13 mouse cellular contexts compared by ENCODE assay signal in the genomic region with DNA sequence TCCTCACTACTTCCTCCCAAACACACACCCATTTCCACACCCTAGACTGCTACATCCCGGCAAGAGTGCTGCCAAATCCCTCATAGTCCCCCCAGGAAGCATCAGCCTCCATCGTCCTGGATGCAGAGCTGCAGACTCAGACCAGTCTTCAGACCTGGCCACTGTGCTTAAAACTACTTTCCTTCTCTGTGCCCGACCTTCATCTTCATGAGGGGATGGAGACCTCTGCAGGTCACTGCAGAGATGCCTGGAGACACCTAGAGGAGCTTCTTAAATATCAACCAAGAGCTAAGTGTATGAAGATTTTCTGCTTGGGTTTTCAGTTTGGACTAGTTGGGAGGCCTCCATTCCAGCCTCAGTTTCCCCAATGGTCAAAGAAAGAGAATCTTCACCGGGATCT. TPM values are rescaled to one million over a fixed set of nuclear protein-coding genes. Genes with fewer than 3 reads are reported as not detected.
A peak's percentile ranks its signal among the peaks of the same experiment; 100 is the strongest.
DNase-seq lines count a peak whose midpoint lies in the region; ATAC-seq and TF ChIP-seq lines count a peak whose summit lies in the region.
"Had no signal": no experiment of that assay in that cellular context is flagged by ENCODE, and none has a peak within 500 bp of the region (broad histone marks: within the 10 kb centered on the region; RNA-seq: fewer than 3 reads in every experiment).

No protein-coding gene starts in this region.

- peak; percentile 72 for TF ChIP-seq CTCF in intestine, postnatal 0 days (IDR thresholded peaks at IDR 0.05; ENCODE audit: low read depth)
- TF ChIP-seq CTCF in C2C12 (IDR thresholded peaks at IDR 0.05; ENCODE audit: control insufficient read depth, insufficient read depth, insufficient read length) (peak; percentile 9), Patski (IDR thresholded peaks at IDR 0.05) (peak; percentile 91)

- in situ Hi-C loops in Patski (cut with MboI; ENCODE audit: low pct_unique_long_range_greater_than_20kb) = loop anchor here (5.0 to 25.0 kb wide), 4 partner anchors 37 to 517 kb away; no protein-coding TSS in a partner anchor

- H3ac ChIP-seq in C2C12 (ENCODE audit: control insufficient read depth, insufficient read length, low read depth) = no peak overlapping the region

- no peaks in the 10 kb centered on the region for H3K9me3 ChIP-seq in intestine, postnatal 0 days (ENCODE audit: control insufficient read depth)
- no peaks in the 10 kb centered on the region for H3K9me3 ChIP-seq in intestine, embryonic 15.5 days
- H3K9me3 ChIP-seq: midbrain, embryonic 12.5 days had no signal

- H3K4me1 ChIP-seq in intestine, postnatal 0 days (replicated peaks; ENCODE audit: control insufficient read depth, insufficient read depth, low read length) = no peaks in the 10 kb centered on the region
- H3K4me1 ChIP-seq in intestine, embryonic 15.5 days (replicated peaks) = no peaks in the 10 kb centered on the region

- no peak overlapping the region for H3K9ac ChIP-seq in intestine, postnatal 0 days (ENCODE audit: low read depth, low read length)
- H3K9ac ChIP-seq in intestine, embryonic 15.5 days = no peak overlapping the region
- H3K9ac ChIP-seq: midbrain, embryonic 12.5 days had no signal

- peak; percentile 13 for DNase-seq in Patski (ENCODE audit: low read depth, low spot score)
- peak; percentile 36 for DNase-seq in lung, postnatal 25 days (ENCODE audit: low spot score)
- no peak for DNase-seq in gastrocnemius, postnatal 14 days
- no peak for DNase-seq in urinary bladder, postnatal 4 days (ENCODE audit: low spot score in 2 of 2)
- DNase-seq: gastrocnemius, postnatal 36 days had no signal

- H3K27me3 ChIP-seq in intestine, postnatal 0 days (replicated peaks; ENCODE audit: control insufficient read depth, insufficient read depth, low read length) = no peaks in the 10 kb centered on the region
- no peaks in the 10 kb centered on the region for H3K27me3 ChIP-seq in intestine, embryonic 15.5 days (replicated peaks)
- H3K27me3 ChIP-seq in C2C12 (ENCODE audit: control insufficient read depth, insufficient read depth, insufficient read length) (no peaks in the 10 kb centered on the region), Patski (no peaks in the 10 kb centered on the region)

- intact Hi-C loops in gastrocnemius, postnatal 14 days (cut with DNase I; ENCODE audit: low total_unique reads) = loop anchor here (2.0 to 10.0 kb wide), 2 partner anchors 159 to 251 kb away; no protein-coding TSS in a partner anchor

- no peaks in the 10 kb centered on the region for H3K79me2 ChIP-seq in C2C12 (ENCODE audit: control insufficient read depth, insufficient read depth)

- no peak for ATAC-seq in intestine, postnatal 0 days
- ATAC-seq in intestine, embryonic 15.5 days = no peak
- peak; percentile 34 for ATAC-seq in Patski
- ATAC-seq in megakaryocyte, adult 5-6 weeks (ENCODE audit: poor library complexity, severe bottlenecking) = no peak

- H3K4me3 ChIP-seq in intestine, postnatal 0 days (ENCODE audit: low read depth, low read length) = no peak overlapping the region
- no peak overlapping the region for H3K4me3 ChIP-seq in intestine, embryonic 15.5 days (replicated peaks)
- H3K4me3 ChIP-seq in C2C12 (ENCODE audit: insufficient read depth, poor library complexity, severe bottlenecking) = no peak overlapping the region
- H3K4me3 ChIP-seq: midbrain, embryonic 12.5 days had no signal

- H3K79me3 ChIP-seq in C2C12 (ENCODE audit: low read depth) = no peaks in the 10 kb centered on the region

- H3K27ac ChIP-seq in intestine, postnatal 0 days (ENCODE audit: low read depth, low read length) = no peak overlapping the region
- no peak overlapping the region for H3K27ac ChIP-seq in intestine, embryonic 15.5 days
- H3K27ac ChIP-seq: midbrain, embryonic 12.5 days had no signal

- CTCF ChIA-PET in Patski (lab: Charles Lee) = interaction anchor here (0.7 to 8.3 kb wide), 15 partner anchors 9 to 254 kb away, joined by 3 to 157 read pairs (median 5); no protein-coding TSS in a partner anchor

- POLR2A ChIA-PET in Patski (lab: Charles Lee) = interaction anchor here (1.4 kb wide), 1 partner anchor 17 kb away, joined by 3 read pairs; no protein-coding TSS in a partner anchor

- no peaks in the 10 kb centered on the region for H3K36me3 ChIP-seq in intestine, postnatal 0 days (ENCODE audit: control insufficient read depth, insufficient read depth)
- no peaks in the 10 kb centered on the region for H3K36me3 ChIP-seq in intestine, embryonic 15.5 days
- H3K36me3 ChIP-seq in C2C12 (ENCODE audit: control insufficient read depth, insufficient read depth) = no peaks in the 10 kb centered on the region
- H3K36me3 ChIP-seq: midbrain, embryonic 12.5 days had no signal

- H3K4me2 ChIP-seq in intestine, postnatal 0 days (replicated peaks; ENCODE audit: low read depth) = no peak overlapping the region
- H3K4me2 ChIP-seq in intestine, embryonic 15.5 days (replicated peaks) = no peak overlapping the region
- H3K4me2 ChIP-seq: midbrain, embryonic 12.5 days had no signal

- WGBS in intestine, postnatal 0 days = 27% methylated on average over 4 of the region's 4 CpGs
- 38% methylated on average over 4 of the region's 4 CpGs for WGBS in intestine, embryonic 15.5 days

TF ChIP-seq in C2C12, 6 proteins besides CTCF, POLR2A, EP300 and RAD21:
- TF ChIP-seq USF1 (IDR thresholded peaks at IDR 0.05; ENCODE audit: low read depth) (no peak), FOSL1 (IDR thresholded peaks at IDR 0.05; ENCODE audit: insufficient read depth, low read length, poor library complexity, severe bottlenecking) (no peak), MYOG (IDR thresholded peaks at IDR 0.05; ENCODE audit: control insufficient read depth, extremely low read depth, insufficient read length) (no peak), MYOD1 (IDR thresholded peaks at IDR 0.05; ENCODE audit: control insufficient read depth, insufficient read length, low read depth) (no peak), MAX (IDR thresholded peaks at IDR 0.05) (no peak), CEBPB (IDR thresholded peaks at IDR 0.05; ENCODE audit: low read depth) (no peak)

RNA-seq across cellular contexts. Expression of a gene that starts 4.6 kb away (rescaled TPM):
- polyA plus RNA-seq in intestine, postnatal 0 days (2015; fragmentation: Nextera tagmentation; extraction: Ambion mirVana) = 0.71 and 1.3 TPM in 2 replicates
- 0.36 and 0.57 TPM in 2 replicates for polyA plus RNA-seq in intestine, embryonic 15.5 days (2015; fragmentation: Nextera tagmentation; extraction: Ambion mirVana)
- not detected for polyA plus RNA-seq in C2C12 (2012; fragmentation: generic; extraction: Trizol)
- 0.17 TPM for polyA plus RNA-seq in Patski (2021)
- total RNA-seq in megakaryocyte, adult 5-6 weeks (2015) = not detected in 2 replicates
- not detected in 2 replicates for total RNA-seq in megakaryocyte, adult 5-6 weeks (2017)
- total RNA-seq in gastrocnemius, postnatal 14 days (2021) = not detected
- total RNA-seq: adrenal gland, postnatal 4 days; gastrocnemius, postnatal 36 days; layer of hippocampus, postnatal 14 days had no signal
- polyA plus RNA-seq: midbrain, embryonic 12.5 days; stomach, embryonic 14.5 days had no signal

RNA-seq across cellular contexts. Expression of a gene that starts 13.0 kb away (rescaled TPM):
- not detected in 2 replicates for polyA plus RNA-seq in intestine, postnatal 0 days (2015; fragmentation: Nextera tagmentation; extraction: Ambion mirVana)
- polyA plus RNA-seq in intestine, embryonic 15.5 days (2015; fragmentation: Nextera tagmentation; extraction: Ambion mirVana) = not detected in 2 replicates
- polyA plus RNA-seq in C2C12 (2012; fragmentation: generic; extraction: Trizol) (not detected), Patski (2021) (not detected)
- total RNA-seq in megakaryocyte, adult 5-6 weeks (2015) = not detected in 2 replicates
- not detected in 2 replicates for total RNA-seq in megakaryocyte, adult 5-6 weeks (2017)
- total RNA-seq in gastrocnemius, postnatal 14 days (2021) = not detected
- total RNA-seq: adrenal gland, postnatal 4 days; gastrocnemius, postnatal 36 days; layer of hippocampus, postnatal 14 days had no signal
- polyA plus RNA-seq: midbrain, embryonic 12.5 days; stomach, embryonic 14.5 days had no signal

RNA-seq across cellular contexts. Expression of a gene that starts 49.5 kb away (rescaled TPM):
- 1.2 and 1.3 TPM in 2 replicates for polyA plus RNA-seq in intestine, postnatal 0 days (2015; fragmentation: Nextera tagmentation; extraction: Ambion mirVana)
- polyA plus RNA-seq in intestine, embryonic 15.5 days (2015; fragmentation: Nextera tagmentation; extraction: Ambion mirVana) = 1.7 and 2.6 TPM in 2 replicates
- 0.14 TPM for polyA plus RNA-seq in C2C12 (2012; fragmentation: generic; extraction: Trizol)
- 0.42 TPM for polyA plus RNA-seq in Patski (2021)
- 0.31 and 1.3 TPM in 2 replicates for total RNA-seq in megakaryocyte, adult 5-6 weeks (2015)
- total RNA-seq in megakaryocyte, adult 5-6 weeks (2017) = 0.73 TPM in 1 of 2 replicates, not detected in the other
- total RNA-seq in gastrocnemius, postnatal 14 days (2021) = 10 to 100 TPM; 17.5 to 22.5 TPM

Comparison
In these comparisons a context has a peak if more than half of its experiments do, and no peak if none do; other contexts are left out.
1. CTCF ChIP-seq: peak in every context shown above with its lines; median percentile 91 in Patski; 72 in intestine, postnatal 0 days; 9 in C2C12.
2. DNase-seq: peak in Patski (single experiment) and lung, postnatal 25 days (single experiment); none in gastrocnemius, postnatal 14 days (single experiment) and urinary bladder, postnatal 4 days (0 of 2).